Comparison of ENCODE assay signal across 8 mouse cellular contexts in the genomic region with DNA sequence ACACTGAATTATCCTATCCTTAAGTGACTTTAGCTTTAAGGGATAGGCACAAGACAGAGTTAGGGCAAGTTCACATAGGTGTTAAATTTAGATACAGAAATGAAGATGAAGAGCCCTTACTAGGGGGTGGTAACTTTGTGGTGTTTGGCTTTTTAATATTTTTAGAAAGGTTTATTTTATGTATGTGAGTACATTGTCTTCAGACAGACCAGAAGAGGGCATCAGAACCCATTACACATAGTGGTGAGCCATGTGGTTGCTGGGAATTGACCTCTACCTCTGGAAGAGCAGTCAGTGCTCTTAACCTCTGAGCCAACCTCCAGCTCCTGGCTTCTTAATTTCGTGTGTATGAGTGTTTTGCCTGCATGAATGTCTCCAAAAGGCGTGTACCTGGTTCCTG. TPM values are rescaled to one million over a fixed set of nuclear protein-coding genes. Genes with fewer than 3 reads are reported as not detected.
DNase-seq lines count a peak whose midpoint lies in the region; ATAC-seq and TF ChIP-seq lines count a peak whose summit lies in the region.

No protein-coding gene starts in this region.

- no peaks in the 10 kb centered on the region for H3K9me3 ChIP-seq in MEL (replicated peaks; ENCODE audit: insufficient read depth, low read length)
- no peaks in the 10 kb centered on the region for H3K9me3 ChIP-seq in hindbrain, embryonic 12.5 days (replicated peaks)
- H3K9me3 ChIP-seq in liver, embryonic 16.5 days (replicated peaks; ENCODE audit: control insufficient read depth, low read length): no peaks in the 10 kb centered on the region

- peak in 2 of 3 experiments; percentile 20 to 50; a peak in 4 of 6 replicates for TF ChIP-seq CTCF in MEL (IDR thresholded peaks at IDR 0.05 in 2 of 3, conservative IDR thresholded peaks at IDR 0.05 in 1 of 3; ENCODE audit: control insufficient read depth in 1 of 3, insufficient read depth in 1 of 3, low read depth in 2 of 3, low read length in 3 of 3, poor library complexity in 1 of 3, severe bottlenecking in 1 of 3)

- peak overlapping the region; percentile 80 for H3K4me2 ChIP-seq in hindbrain, embryonic 12.5 days (replicated peaks)
- peak overlapping the region; percentile 87 for H3K4me2 ChIP-seq in liver, embryonic 16.5 days (ENCODE audit: low read depth, low read length)

- H3K4me1 ChIP-seq in MEL (ENCODE audit: control insufficient read depth in 1 of 2, insufficient read depth in 2 of 2, low read length in 2 of 2): peaks cover 8 to 9% of the 10 kb centered on the region in 2 experiments; a peak in 3 of 4 replicates
- H3K4me1 ChIP-seq in hindbrain, embryonic 12.5 days: peaks cover 17% of the 10 kb centered on the region
- H3K4me1 ChIP-seq in liver, embryonic 16.5 days (ENCODE audit: control insufficient read depth, low read depth, low read length): peaks cover 10% of the 10 kb centered on the region

- 75% methylated on average over 2 of the region's 2 CpGs for WGBS in hindbrain, embryonic 12.5 days
- 28% methylated on average over 2 of the region's 2 CpGs for WGBS in liver, embryonic 16.5 days (ENCODE audit: insufficient replicate concordance)

- DNase-seq in embryo, embryonic 10 days (ENCODE audit: low spot score): peak; percentile 31
- no peak for DNase-seq in embryo, embryonic 9.5 days (ENCODE audit: extremely low spot score)
- DNase-seq in MEL (ENCODE audit: low read depth, low spot score): peak; percentile 66
- no peak for DNase-seq in adrenal gland, adult (ENCODE audit: inconsistent age in 2 of 2, low spot score in 1 of 2)
- no peak for DNase-seq in urinary bladder, postnatal 25 days (ENCODE audit: low spot score)
- DNase-seq in spleen, postnatal 4 days (ENCODE audit: low spot score in 2 of 2): no peak

- no peak for ATAC-seq in hindbrain, embryonic 12.5 days (ENCODE audit: low FRiP score)
- no peak for ATAC-seq in liver, embryonic 16.5 days (ENCODE audit: low read depth)

- peak; percentile 33 for TF ChIP-seq RAD21 in MEL (IDR thresholded peaks at IDR 0.05; ENCODE audit: low read depth, low read length)

- H3K36me3 ChIP-seq in MEL (ENCODE audit: control insufficient read depth in 1 of 2, insufficient read depth in 2 of 2, low read length in 2 of 2): peaks cover 18 to 34% of the 10 kb centered on the region in 2 experiments
- H3K36me3 ChIP-seq in hindbrain, embryonic 12.5 days: peaks cover 17% of the 10 kb centered on the region
- peaks cover 15% of the 10 kb centered on the region for H3K36me3 ChIP-seq in liver, embryonic 16.5 days (ENCODE audit: control insufficient read depth, insufficient read depth)

- peak overlapping the region; percentile 83 for H3K9ac ChIP-seq in MEL (ENCODE audit: control insufficient read depth, low read depth, low read length, poor library complexity, severe bottlenecking)
- H3K9ac ChIP-seq in hindbrain, embryonic 12.5 days: peak overlapping the region; percentile 75; the same call in 1 of the 2 replicates
- H3K9ac ChIP-seq in liver, embryonic 16.5 days (ENCODE audit: low read depth, low read length): peak overlapping the region; percentile 39

- 0 out of 2 replicates have a peak overlapping the region, but pooled peaks have one; percentile 19 for H3K27ac ChIP-seq in MEL (ENCODE audit: control insufficient read depth, low read depth, low read length)
- no peak overlapping the region for H3K27ac ChIP-seq in hindbrain, embryonic 12.5 days
- H3K27ac ChIP-seq in liver, embryonic 16.5 days (ENCODE audit: low read length): peak overlapping the region; percentile 26; the same call in 1 of the 2 replicates

- H3K79me2 ChIP-seq in MEL (ENCODE audit: control insufficient read depth, insufficient read depth, low read length, poor library complexity): peaks cover 53% of the 10 kb centered on the region

- 0 out of 4 replicates have a peak, but pooled peaks of 1 of the 2 experiments have one; percentile 19 for TF ChIP-seq POLR2A in MEL (IDR thresholded peaks at IDR 0.05; ENCODE audit: control insufficient read depth in 1 of 2, insufficient read depth in 1 of 2, low read depth in 1 of 2, low read length in 2 of 2, poor library complexity in 1 of 2)

- TF ChIP-seq EP300 in MEL (IDR thresholded peaks at IDR 0.05; ENCODE audit: low read depth in 1 of 2, low read length in 2 of 2): no peak

- no peaks in the 10 kb centered on the region for H3K27me3 ChIP-seq in MEL (ENCODE audit: control insufficient read depth in 1 of 2, insufficient read depth in 2 of 2, low read length in 2 of 2)
- H3K27me3 ChIP-seq in hindbrain, embryonic 12.5 days: no peaks in the 10 kb centered on the region
- no peaks in the 10 kb centered on the region for H3K27me3 ChIP-seq in liver, embryonic 16.5 days (ENCODE audit: control insufficient read depth, insufficient read depth, low read depth, low read length)

- H3K4me3 ChIP-seq in MEL (ENCODE audit: control insufficient read depth in 1 of 2, insufficient read depth in 1 of 2, low read depth in 2 of 2, low read length in 2 of 2): peak overlapping the region; percentile 60 to 85
- H3K4me3 ChIP-seq in hindbrain, embryonic 12.5 days: peak overlapping the region; percentile 72
- peak overlapping the region; percentile 49 for H3K4me3 ChIP-seq in liver, embryonic 16.5 days (ENCODE audit: low read depth, low read length)

TF ChIP-seq in MEL, 35 proteins besides CTCF, POLR2A, EP300 and RAD21:
- TF ChIP-seq CHD2 (IDR thresholded peaks at IDR 0.05; ENCODE audit: low read length) (no peak), MAZ (IDR thresholded peaks at IDR 0.05; ENCODE audit: low read depth, low read length) (no peak), ETS1 (IDR thresholded peaks at IDR 0.05; ENCODE audit: low read depth, low read length) (no peak), SMC3 (IDR thresholded peaks at IDR 0.05; ENCODE audit: low read depth, low read length) (peak; percentile 31; the same call in 1 of the 2 replicates), ZKSCAN1 (IDR thresholded peaks at IDR 0.05; ENCODE audit: low read depth, low read length) (no peak), TAL1 (IDR thresholded peaks at IDR 0.05; ENCODE audit: low read length) (no peak), SIN3A (IDR thresholded peaks at IDR 0.05; ENCODE audit: low read length) (peak; percentile 60; the same call in 1 of the 2 replicates), MXI1 (IDR thresholded peaks at IDR 0.05; ENCODE audit: low read depth, low read length) (peak; percentile 46; the same call in 1 of the 2 replicates), MYC (IDR thresholded peaks at IDR 0.05; ENCODE audit: low read depth, low read length) (peak; percentile 97), MAX (IDR thresholded peaks at IDR 0.05; ENCODE audit: low read length) (peak; percentile 82), GABPA (IDR thresholded peaks at IDR 0.05; ENCODE audit: low read depth, low read length) (no peak)
TF ChIP-seq in MEL: peak in this region for 5.

RNA-seq across cellular contexts. Expression of gene Rad1, which starts 1.4 kb away (rescaled TPM):
- total RNA-seq in MEL (2012; rRNA removed): 45.7 and 47.0 TPM in 2 replicates
- 10 to 100 TPM in 1 of 2 experiments, not detected in 1; 34.6 TPM for polyA plus RNA-seq in MEL (2012; ENCODE audit: insufficient read depth in 1 of 2, insufficient read length in 2 of 2, low read depth in 1 of 2, low replicate concordance in 2 of 2, missing spikeins in 1 of 2)
- 32.2 and 33.9 TPM in 2 replicates for polyA plus RNA-seq in hindbrain, embryonic 12.5 days (2016; fragmentation: Nextera tagmentation; extraction: Ambion mirVana)
- polyA plus RNA-seq in liver, embryonic 16.5 days (2015; fragmentation: Nextera tagmentation; extraction: Ambion mirVana): 11.1 and 12.2 TPM in 2 replicates

RNA-seq across cellular contexts. Expression of gene Brix1, which starts 1.5 kb away (rescaled TPM):
- total RNA-seq in MEL (2012; rRNA removed): 57.5 and 66.6 TPM in 2 replicates
- polyA plus RNA-seq in MEL (2012; ENCODE audit: insufficient read depth in 1 of 2, insufficient read length in 2 of 2, low read depth in 1 of 2, low replicate concordance in 2 of 2, missing spikeins in 1 of 2): 100 to 1,000 TPM in 1 of 2 experiments, 10 to 100 TPM in 1; 72.9 to 319 TPM
- 91.0 and 102 TPM in 2 replicates for polyA plus RNA-seq in hindbrain, embryonic 12.5 days (2016; fragmentation: Nextera tagmentation; extraction: Ambion mirVana)
- polyA plus RNA-seq in liver, embryonic 16.5 days (2015; fragmentation: Nextera tagmentation; extraction: Ambion mirVana): 40.0 and 47.7 TPM in 2 replicates

RNA-seq across cellular contexts. Expression of gene Dnajc21, which starts 16.9 kb away (rescaled TPM):
- 40.8 and 44.0 TPM in 2 replicates for total RNA-seq in MEL (2012; rRNA removed)
- polyA plus RNA-seq in MEL (2012; ENCODE audit: insufficient read depth in 1 of 2, insufficient read length in 2 of 2, low read depth in 1 of 2, low replicate concordance in 2 of 2, missing spikeins in 1 of 2): 100 to 1,000 TPM in 1 of 2 experiments, 10 to 100 TPM in 1; 83.6 to 136 TPM
- 15.3 and 16.0 TPM in 2 replicates for polyA plus RNA-seq in hindbrain, embryonic 12.5 days (2016; fragmentation: Nextera tagmentation; extraction: Ambion mirVana)
- polyA plus RNA-seq in liver, embryonic 16.5 days (2015; fragmentation: Nextera tagmentation; extraction: Ambion mirVana): 1.9 and 2.9 TPM in 2 replicates

Comparison
In these comparisons a context has a peak if more than half of its experiments do, and no peak if none do; other contexts are left out.
1. DNase-seq: peak in embryo, embryonic 10 days (single experiment) and MEL (single experiment); none in embryo, embryonic 9.5 days (single experiment), adrenal gland, adult (0 of 2), urinary bladder, postnatal 25 days (single experiment) and spleen, postnatal 4 days (0 of 2).
2. Peak in every context shown above with its lines, with median percentiles within 50 percentile points of each other: H3K4me3 ChIP-seq and H3K9ac ChIP-seq.